Mouse (Mus musculus) small intestine, adult 2 months (tissue): ENCODE data around the gene Slc7a6os.

Experiments
- CTCF ChIP-seq: fragments of 200-500 bp; IDR thresholded peaks from 2 replicates; pipeline ENCODE4 v1.5.1; 2012; ENCODE audit warnings: low read depth, mild to moderate bottlenecking, control low read depth, inconsistent platforms, low read length, moderate library complexity, mixed read lengths; ENCODE audit not compliant: insufficient replicate concordance, insufficient read length; ENCODE audit errors: extremely low read depth
- POLR2A ChIP-seq: fragments of 200-500 bp; IDR thresholded peaks from 2 replicates; pipeline ENCODE4 v1.6.1; 2012; ENCODE audit warnings: low read depth, mild to moderate bottlenecking, control low read depth, inconsistent platforms, low read length, moderate library complexity

DNA sequence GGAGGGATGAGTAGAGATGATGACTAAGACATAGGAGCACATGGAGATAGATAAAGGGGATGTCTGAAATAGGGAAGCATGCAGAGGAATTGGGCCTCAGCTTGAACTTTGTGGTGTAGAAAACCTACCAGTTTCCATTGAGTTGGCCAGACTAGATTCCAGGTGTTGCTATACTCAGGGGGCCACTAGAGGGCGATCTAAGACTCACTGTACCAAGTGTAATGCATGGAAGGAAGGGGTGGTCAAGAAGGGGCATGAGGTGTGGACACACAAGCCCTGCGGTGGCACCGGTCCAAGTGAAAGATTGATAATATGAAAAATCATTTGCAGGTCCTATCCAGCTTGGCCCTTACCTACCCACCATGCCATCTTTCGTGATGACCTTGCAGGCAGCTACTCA is 45.3 kb downstream of the Slc7a6os start:
- TF ChIP-seq CTCF: peak; percentile 76; the same call in 1 of the 2 replicates
- TF ChIP-seq POLR2A: no peak
